9 mouse cellular contexts compared by ENCODE assay signal in genomic region chr2:118727911-118728310, GRCm38 (mm10). TPM values are rescaled to one million over a fixed set of nuclear protein-coding genes. Genes with fewer than 3 reads are reported as not detected.
DNase-seq lines count a peak whose midpoint lies in the region; ATAC-seq and TF ChIP-seq lines count a peak whose summit lies in the region.
"Had no signal": no experiment of that assay in that cellular context is flagged by ENCODE, and none has a peak within 500 bp of the region (broad histone marks: within the 10 kb centered on the region; RNA-seq: fewer than 3 reads in every experiment).

No protein-coding gene starts in this region.

- no peaks in the 10 kb centered on the region for H3K36me3 ChIP-seq in forebrain, postnatal 0 days (ENCODE audit: insufficient read depth)
- no peaks in the 10 kb centered on the region for H3K36me3 ChIP-seq in forebrain, embryonic 16.5 days (ENCODE audit: control insufficient read depth, insufficient read depth)
- no peaks in the 10 kb centered on the region for H3K36me3 ChIP-seq in liver, adult 2 months (ENCODE audit: control insufficient read depth, insufficient read depth, low read length)
- H3K36me3 ChIP-seq in hindbrain, embryonic 13.5 days, result no peaks in the 10 kb centered on the region

- no peaks in the 10 kb centered on the region for H3K27me3 ChIP-seq in forebrain, postnatal 0 days (ENCODE audit: insufficient read depth, low read length)
- H3K27me3 ChIP-seq in forebrain, embryonic 16.5 days (replicated peaks; ENCODE audit: control insufficient read depth, insufficient read depth, low read length), result no peaks in the 10 kb centered on the region
- H3K27me3 ChIP-seq in liver, adult 2 months (ENCODE audit: control insufficient read depth, insufficient read depth, low read length), result no peaks in the 10 kb centered on the region
- peaks cover 58% of the 10 kb centered on the region for H3K27me3 ChIP-seq in hindbrain, embryonic 13.5 days

- no peak overlapping the region for H3K9ac ChIP-seq in forebrain, postnatal 0 days
- no peak overlapping the region for H3K9ac ChIP-seq in forebrain, embryonic 16.5 days (replicated peaks; ENCODE audit: low read depth, low read length)
- H3K9ac ChIP-seq in liver, adult 2 months (ENCODE audit: low read depth, low read length), result peak overlapping the region; percentile 51
- H3K9ac ChIP-seq in hindbrain, embryonic 13.5 days, result no peak overlapping the region

- H3K27ac ChIP-seq in forebrain, postnatal 0 days (ENCODE audit: low read depth, low read length), result no peak overlapping the region
- H3K27ac ChIP-seq in forebrain, embryonic 16.5 days (ENCODE audit: low read length), result no peak overlapping the region
- no peak overlapping the region for H3K27ac ChIP-seq in liver, adult 2 months (replicated peaks; ENCODE audit: insufficient read depth, low read depth, low read length)
- H3K27ac ChIP-seq in hindbrain, embryonic 13.5 days, result no peak overlapping the region

- TF ChIP-seq CTCF in forebrain, postnatal 0 days (IDR thresholded peaks at IDR 0.05; ENCODE audit: low read depth), result no peak
- TF ChIP-seq CTCF in liver, adult 2 months (IDR thresholded peaks at IDR 0.05; ENCODE audit: low read depth, low read length), result no peak

- no peak overlapping the region for H3K4me3 ChIP-seq in forebrain, postnatal 0 days (ENCODE audit: low read depth, low read length)
- no peak overlapping the region for H3K4me3 ChIP-seq in forebrain, embryonic 16.5 days (replicated peaks; ENCODE audit: low read length)
- H3K4me3 ChIP-seq in liver, adult 2 months (ENCODE audit: insufficient read depth, low read depth, low read length), result peak overlapping the region; percentile 41
- H3K4me3 ChIP-seq in hindbrain, embryonic 13.5 days, result no peak overlapping the region

- no peak for DNase-seq in forebrain, postnatal 0 days
- DNase-seq in liver, adult 2 months (ENCODE audit: extremely low read depth, low read depth, low spot score), result no peak
- no peak for DNase-seq in liver
- peak; percentile 50 to 58 for DNase-seq in kidney, postnatal 4 days
- peak; percentile 49 for DNase-seq in lung, postnatal 36 days
- DNase-seq in urinary bladder, postnatal 25 days (ENCODE audit: low spot score), result no peak
- DNase-seq: heart, postnatal 36 days had no signal

- 32% methylated on average over 9 of the region's 9 CpGs for WGBS in forebrain, postnatal 0 days
- WGBS in forebrain, embryonic 16.5 days, result 28% methylated on average over 9 of the region's 9 CpGs
- 42% methylated on average over 9 of the region's 9 CpGs for WGBS in liver, adult 2 months
- 30% methylated on average over 9 of the region's 9 CpGs for WGBS in hindbrain, embryonic 13.5 days

- H3K4me1 ChIP-seq in forebrain, postnatal 0 days (ENCODE audit: insufficient read depth), result peaks cover 3% of the 10 kb centered on the region; the same call in 1 of the 2 replicates
- peaks cover 12% of the 10 kb centered on the region for H3K4me1 ChIP-seq in forebrain, embryonic 16.5 days (replicated peaks; ENCODE audit: control insufficient read depth, insufficient read depth, low read length)
- H3K4me1 ChIP-seq in liver, adult 2 months (ENCODE audit: control insufficient read depth, insufficient read depth, low read length), result no peaks in the 10 kb centered on the region
- H3K4me1 ChIP-seq in hindbrain, embryonic 13.5 days (replicated peaks), result peaks cover 12% of the 10 kb centered on the region

- no peaks in the 10 kb centered on the region for H3K9me3 ChIP-seq in forebrain, postnatal 0 days (ENCODE audit: low read length)
- no peaks in the 10 kb centered on the region for H3K9me3 ChIP-seq in forebrain, embryonic 16.5 days (ENCODE audit: control insufficient read depth, low read length)
- no peaks in the 10 kb centered on the region for H3K9me3 ChIP-seq in hindbrain, embryonic 13.5 days

- TF ChIP-seq POLR2A in liver, adult 2 months (IDR thresholded peaks at IDR 0.05; ENCODE audit: extremely low read depth, insufficient read depth, low read length), result no peak

- no peak overlapping the region for H3K4me2 ChIP-seq in forebrain, postnatal 0 days (ENCODE audit: low read depth)
- H3K4me2 ChIP-seq in forebrain, embryonic 16.5 days (ENCODE audit: low read length), result no peak overlapping the region
- no peak overlapping the region for H3K4me2 ChIP-seq in hindbrain, embryonic 13.5 days

- ATAC-seq in forebrain, postnatal 0 days, result peak; percentile 12; the same call in 1 of the 2 replicates
- no peak for ATAC-seq in forebrain, embryonic 16.5 days
- no peak for ATAC-seq in hindbrain, embryonic 13.5 days (ENCODE audit: low FRiP score)

- no peaks in the 10 kb centered on the region for H3K79me2 ChIP-seq in liver, adult 2 months (ENCODE audit: control insufficient read depth, insufficient read depth, low read length)

RNA-seq across cellular contexts. Expression of gene Plcb2, which starts 0.3 kb away (rescaled TPM):
- total RNA-seq in forebrain, postnatal 0 days (2014; rRNA removed), result 0.92 and 1.1 TPM in 2 replicates
- polyA plus RNA-seq in forebrain, postnatal 0 days (2015; fragmentation: Nextera tagmentation; extraction: Ambion mirVana), result 0.52 and 0.83 TPM in 2 replicates
- polyA plus RNA-seq in forebrain, embryonic 16.5 days (2015; fragmentation: Nextera tagmentation; extraction: Ambion mirVana), result 0.63 and 1.2 TPM in 2 replicates
- total RNA-seq in liver, adult 2 months (2014; rRNA removed), result 1.2 and 1.7 TPM in 2 replicates
- polyA plus RNA-seq in liver, adult 2 months (2012; rRNA removed), result 0.68 and 0.80 TPM in 2 replicates
- 0.48 and 0.64 TPM in 2 replicates for polyA plus RNA-seq in hindbrain, embryonic 13.5 days (2015; fragmentation: Nextera tagmentation; extraction: Ambion mirVana)

RNA-seq across cellular contexts. Expression of gene Inafm2, which starts 17.6 kb away (rescaled TPM):
- 13.8 and 14.2 TPM in 2 replicates for total RNA-seq in forebrain, postnatal 0 days (2014; rRNA removed)
- polyA plus RNA-seq in forebrain, postnatal 0 days (2015; fragmentation: Nextera tagmentation; extraction: Ambion mirVana), result 15.7 and 17.2 TPM in 2 replicates
- 24.4 and 27.0 TPM in 2 replicates for polyA plus RNA-seq in forebrain, embryonic 16.5 days (2015; fragmentation: Nextera tagmentation; extraction: Ambion mirVana)
- total RNA-seq in liver, adult 2 months (2014; rRNA removed), result 4.4 and 5.4 TPM in 2 replicates
- polyA plus RNA-seq in liver, adult 2 months (2012; rRNA removed), result 4.7 TPM in 2 replicates
- polyA plus RNA-seq in hindbrain, embryonic 13.5 days (2015; fragmentation: Nextera tagmentation; extraction: Ambion mirVana), result 23.5 and 24.8 TPM in 2 replicates

RNA-seq across cellular contexts. Expression of gene Ankrd63, which starts 24.1 kb away (rescaled TPM):
- 1.1 and 2.0 TPM in 2 replicates for total RNA-seq in forebrain, postnatal 0 days (2014; rRNA removed)
- polyA plus RNA-seq in forebrain, postnatal 0 days (2015; fragmentation: Nextera tagmentation; extraction: Ambion mirVana), result 0.62 and 0.64 TPM in 2 replicates
- 0.43 and 0.46 TPM in 2 replicates for polyA plus RNA-seq in forebrain, embryonic 16.5 days (2015; fragmentation: Nextera tagmentation; extraction: Ambion mirVana)
- not detected in 2 replicates for total RNA-seq in liver, adult 2 months (2014; rRNA removed)
- not detected in 2 replicates for polyA plus RNA-seq in liver, adult 2 months (2012; rRNA removed)
- not detected in 2 replicates for polyA plus RNA-seq in hindbrain, embryonic 13.5 days (2015; fragmentation: Nextera tagmentation; extraction: Ambion mirVana)

RNA-seq across cellular contexts. Expression of gene Ccdc9b, which starts 34.5 kb away (rescaled TPM):
- 1.8 and 2.4 TPM in 2 replicates for total RNA-seq in forebrain, postnatal 0 days (2014; rRNA removed)
- polyA plus RNA-seq in forebrain, postnatal 0 days (2015; fragmentation: Nextera tagmentation; extraction: Ambion mirVana), result 0.33 and 0.53 TPM in 2 replicates
- 1.3 and 1.6 TPM in 2 replicates for polyA plus RNA-seq in forebrain, embryonic 16.5 days (2015; fragmentation: Nextera tagmentation; extraction: Ambion mirVana)
- total RNA-seq in liver, adult 2 months (2014; rRNA removed), result 1.1 and 1.9 TPM in 2 replicates
- polyA plus RNA-seq in liver, adult 2 months (2012; rRNA removed), result 0.68 and 0.94 TPM in 2 replicates
- 1.2 and 1.4 TPM in 2 replicates for polyA plus RNA-seq in hindbrain, embryonic 13.5 days (2015; fragmentation: Nextera tagmentation; extraction: Ambion mirVana)

RNA-seq across cellular contexts. Expression of gene Phgr1, which starts 44.7 kb away (rescaled TPM):
- not detected in 2 replicates for total RNA-seq in forebrain, postnatal 0 days (2014; rRNA removed)
- not detected in 2 replicates for polyA plus RNA-seq in forebrain, postnatal 0 days (2015; fragmentation: Nextera tagmentation; extraction: Ambion mirVana)
- not detected in 2 replicates for polyA plus RNA-seq in forebrain, embryonic 16.5 days (2015; fragmentation: Nextera tagmentation; extraction: Ambion mirVana)
- total RNA-seq in liver, adult 2 months (2014; rRNA removed), result not detected in 2 replicates
- polyA plus RNA-seq in liver, adult 2 months (2012; rRNA removed), result 1.0 and 1.6 TPM in 2 replicates
- not detected in 2 replicates for polyA plus RNA-seq in hindbrain, embryonic 13.5 days (2015; fragmentation: Nextera tagmentation; extraction: Ambion mirVana)
- total RNA-seq: heart, postnatal 36 days had no signal

Comparison
In these comparisons a context has a peak if more than half of its experiments do, and no peak if none do; other contexts are left out.
1. DNase-seq: peak in kidney, postnatal 4 days (2 of 2) and lung, postnatal 36 days (single experiment); none in forebrain, postnatal 0 days (single experiment), liver, adult 2 months (single experiment), liver (single experiment) and urinary bladder, postnatal 25 days (single experiment).